Mouse (Mus musculus) midbrain, embryonic 10.5 days (tissue): Measurements from ENCODE around the gene Zfp764. TPM values are rescaled to one million over a fixed set of nuclear protein-coding genes. Genes with fewer than 3 reads are reported as not detected.
"Not testable (repeated sequence)": the region's sequence is repeated elsewhere in the genome, so short reads cannot be mapped to it uniquely, and the experiment has no call there.

Experiments
- DNase-seq: peaks from one replicate; pipeline ENCODE4 v3.0.0-alpha.2; 2017; ENCODE audit warnings: low spot score
- H3K27ac ChIP-seq: fragments of 300-500 bp; sonication (generic); replicated peaks from 2 replicates; pipeline ENCODE4 v1.5.1; 2016; ENCODE audit warnings: mild to moderate bottlenecking
- H3K27me3 ChIP-seq: fragments of 300-500 bp; sonication (generic); 2 replicates; pipeline ENCODE4 v1.6.1; 2016; ENCODE audit warnings: low read depth, mild to moderate bottlenecking; ENCODE audit not compliant: poor library complexity, severe bottlenecking
- H3K36me3 ChIP-seq: fragments of 300-500 bp; sonication (generic); 2 replicates; pipeline ENCODE4 v1.6.1; 2016; ENCODE audit warnings: mild to moderate bottlenecking, moderate library complexity
- H3K4me1 ChIP-seq: fragments of 300-500 bp; sonication (generic); 2 replicates; pipeline ENCODE4 v1.6.1; 2016
- H3K4me3 ChIP-seq: fragments of 300-500 bp; sonication (generic); 2 replicates; pipeline ENCODE4 v1.5.1; 2016; ENCODE audit warnings: mild to moderate bottlenecking, moderate library complexity
- H3K9me3 ChIP-seq: fragments of 300-500 bp; sonication (generic); replicated peaks from 2 replicates; pipeline ENCODE4 v1.6.1; 2016; ENCODE audit warnings: mild to moderate bottlenecking
- WGBS: fragments of 180-500 bp; shearing (Covaris S2); methylation state at CpG from one replicate; pipeline ENCODE4 v1.1.7; 2016; 5-methylcytosine and 5-hydroxymethylcytosine counted together
- polyA plus RNA-seq: library from polyadenylated mRNA; unstranded; fragments of >200 nt; fragmentation: Nextera tagmentation; extraction: Ambion mirVana; gene quantifications from 2 replicates; pipeline ENCODE4 v1.2.1, GENCODE M21; 2016

Zfp764 gene
- polyA plus RNA-seq, 1 experiment from 2014 or later = 6.9 TPM

GRCm38 (mm10) chr7:127385560-127385959 lies 21.1 kb downstream of the Zfp764 start:
- WGBS = 84% methylated on average over 4 of the region's 4 CpGs
- Histone ChIP-seq H3K9me3 (peaks cover 13% of the 10 kb centered on the region), H3K36me3 (peaks cover 40% of the 10 kb centered on the region), H3K4me1 (peaks cover 16% of the 10 kb centered on the region)
- H3K4me3 ChIP-seq, H3K27me3 ChIP-seq, H3K27ac ChIP-seq, DNase-seq: not testable (repeated sequence)

DNA sequence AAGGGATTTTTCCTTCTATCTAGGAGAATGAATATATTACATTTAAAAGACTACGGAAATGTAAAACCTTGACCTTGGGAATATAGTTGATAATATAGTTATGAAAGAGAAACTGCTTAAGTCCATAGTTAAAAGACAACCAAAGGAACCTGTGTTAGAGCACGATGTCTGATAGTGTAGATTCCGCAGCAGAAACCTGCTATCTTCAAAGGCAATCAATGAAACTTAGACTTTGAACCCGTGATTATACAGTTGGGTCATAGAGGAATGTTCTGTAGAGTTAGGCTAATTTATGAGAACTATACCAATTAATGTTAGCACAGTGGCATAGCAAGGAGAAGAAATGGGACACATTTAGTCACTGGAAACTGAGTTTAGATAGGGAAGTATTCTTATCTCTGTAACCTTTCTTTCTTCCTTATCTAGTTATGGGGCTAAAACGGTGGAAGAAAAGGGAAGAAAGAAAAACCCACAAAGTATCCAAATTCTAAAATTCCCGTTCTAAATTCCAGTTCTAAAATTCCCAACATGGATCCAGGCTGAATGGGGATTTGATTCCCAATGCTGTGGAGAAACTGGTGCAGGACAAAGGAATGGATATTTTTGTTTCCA lies 28.2 kb downstream of the Zfp764 start:
- Histone ChIP-seq H3K9me3 (no peaks in the 10 kb centered on the region), H3K27ac (no peak overlapping the region), H3K4me3 (no peak overlapping the region), H3K27me3 (no peaks in the 10 kb centered on the region), H3K36me3 (peaks cover 23% of the 10 kb centered on the region), H3K4me1 (peaks cover 11% of the 10 kb centered on the region)
- DNase-seq = no peak
- WGBS = 79% methylated on average over 6 of the region's 6 CpGs

DNA sequence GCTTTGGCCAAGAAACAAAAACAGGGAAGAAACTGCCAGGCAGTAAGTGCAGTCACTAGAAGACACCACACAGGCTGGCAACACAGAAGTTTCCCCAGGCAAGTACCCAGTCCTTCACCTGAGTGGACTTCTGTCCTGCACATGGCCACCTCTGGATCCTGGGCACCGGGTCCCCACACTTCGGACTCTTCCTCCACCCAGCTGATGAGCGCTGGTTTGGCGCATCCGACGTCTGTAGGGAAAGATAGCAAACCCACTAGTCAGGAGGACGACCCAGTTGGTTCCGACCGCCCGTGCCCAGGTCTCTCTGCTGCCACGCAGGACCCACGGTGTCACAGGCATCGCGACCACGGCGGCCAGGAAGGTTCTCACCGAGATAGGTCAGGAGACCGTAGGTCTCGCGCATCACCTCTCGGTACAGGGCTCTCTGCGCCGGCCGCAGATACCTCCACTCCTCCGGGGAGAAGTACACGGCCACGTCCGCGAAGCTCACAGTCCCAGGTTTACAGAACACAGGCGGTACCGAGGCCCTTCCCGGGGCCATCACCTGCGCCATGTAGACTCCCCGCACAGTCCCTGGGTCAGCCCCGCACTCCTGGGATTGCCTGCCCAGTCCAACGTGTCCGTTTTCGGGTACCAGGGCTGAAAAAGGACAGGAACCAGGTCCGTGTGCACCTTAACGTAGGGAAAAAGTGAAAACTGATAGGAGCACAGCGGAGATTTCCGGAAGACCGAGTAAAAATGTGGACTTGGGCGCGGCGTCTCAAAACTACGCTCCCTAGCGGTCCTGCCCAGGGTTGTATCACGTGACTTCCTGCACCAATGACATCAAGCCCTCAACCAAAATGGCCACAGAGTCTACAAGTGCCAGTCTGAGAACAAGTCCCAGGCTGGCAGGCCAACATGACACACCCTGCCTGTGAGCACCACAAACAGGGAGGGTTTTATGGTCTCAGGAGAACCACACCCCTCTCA lies 31.1 kb downstream of the Zfp764 start, which contains the start of gene Zfp747:
Gene Zfp747 (minus strand): TSS at position 780 of the 975 bp plus-strand sequence.
- 3% methylated on average over 49 of the region's 49 CpGs for WGBS
- H3K27ac ChIP-seq = peak within 1 kb of the TSS; percentile 85
- peak; percentile 86 for DNase-seq

GRCm38 (mm10) chr7:127371870-127372269 lies 34.8 kb downstream of the Zfp764 start:
- not testable (repeated sequence) for DNase-seq, H3K27me3 ChIP-seq, H3K27ac ChIP-seq, H3K9me3 ChIP-seq, H3K4me3 ChIP-seq
- H3K4me1 ChIP-seq = peaks cover 11% of the 10 kb centered on the region
- 85% methylated on average over 3 of the region's 3 CpGs for WGBS
- peaks cover 28% of the 10 kb centered on the region for H3K36me3 ChIP-seq

More for the DNA sequence above, 31.1 kb downstream of the Zfp764 start, which contains the start of gene Zfp747:
- H3K27me3 ChIP-seq, H3K9me3 ChIP-seq: not testable (repeated sequence)
- peaks cover 11% of the 10 kb centered on the region for H3K4me1 ChIP-seq
- peaks cover 28% of the 10 kb centered on the region for H3K36me3 ChIP-seq
- H3K4me3 ChIP-seq = peak within 1 kb of the TSS; percentile 79

DNA sequence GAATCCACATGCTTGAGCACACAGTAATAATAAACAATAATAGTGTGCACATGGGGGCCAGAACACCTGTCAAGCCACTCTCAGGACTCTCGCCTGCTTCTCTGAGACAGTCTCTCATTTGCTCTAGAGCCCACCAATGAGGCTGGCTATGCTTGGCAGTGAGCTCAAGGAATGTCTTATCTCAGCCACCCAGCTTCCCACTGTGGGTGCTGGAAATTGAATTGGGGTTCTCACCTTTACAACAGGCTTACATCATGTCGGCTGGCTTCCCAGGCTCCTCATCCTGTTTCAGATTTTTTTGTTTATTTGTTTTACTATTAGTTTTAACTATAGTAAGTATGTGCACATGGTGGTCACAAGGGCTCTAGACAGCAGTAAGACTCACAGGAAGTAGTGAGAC lies 35.4 kb downstream of the Zfp764 start:
- no peak overlapping the region for H3K27ac ChIP-seq
- H3K4me3 ChIP-seq = no peak overlapping the region
- DNase-seq = no peak
- no peaks in the 10 kb centered on the region for H3K9me3 ChIP-seq
- peaks cover 28% of the 10 kb centered on the region for H3K36me3 ChIP-seq
- WGBS = 82% methylated on average over 2 of the region's 2 CpGs
- no peaks in the 10 kb centered on the region for H3K27me3 ChIP-seq
- peaks cover 11% of the 10 kb centered on the region for H3K4me1 ChIP-seq

- DNase-seq = no peak
- Histone ChIP-seq H3K27me3 (peaks cover 35% of the 10 kb centered on the region), H3K4me1 (peaks cover 18% of the 10 kb centered on the region), H3K9me3 (no peaks in the 10 kb centered on the region), H3K27ac (no peak overlapping the region), H3K4me3 (no peak overlapping the region), H3K36me3 (0 out of 2 replicates have a peak, but pooled peaks cover 3% of the 10 kb centered on the region)
- 95% methylated on average over 3 of the region's 3 CpGs for WGBS
Measured at GRCm38 (mm10) chr7:127366249-127366648, 40.4 kb downstream of the Zfp764 start.

- H3K4me3 ChIP-seq = peak overlapping the region; percentile 56
Measured at GRCm38 (mm10) chr7:127364166-127364565, 42.5 kb downstream of the Zfp764 start.

DNA sequence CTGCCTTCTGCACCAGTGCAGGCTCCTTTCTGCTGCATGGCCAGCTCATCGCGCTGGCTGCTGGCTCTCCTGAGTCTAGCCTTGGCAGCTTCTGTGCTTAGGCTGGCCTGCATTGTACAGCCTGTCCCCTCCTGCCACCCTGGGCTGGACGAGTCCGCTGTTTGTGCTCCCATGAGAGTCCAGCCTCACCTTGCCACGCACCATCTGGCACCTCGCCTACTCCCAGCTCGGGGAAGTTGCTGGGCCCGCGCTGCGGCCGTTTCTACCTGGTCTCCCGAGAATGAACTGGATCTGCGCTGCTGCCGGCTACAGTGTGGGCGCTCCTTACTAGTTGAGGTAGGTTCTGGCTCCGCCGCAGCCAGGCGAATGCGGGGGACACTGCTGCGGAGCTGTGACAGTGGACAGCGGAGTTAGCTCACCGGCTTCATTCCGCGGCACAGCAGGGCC lies 43.1 kb downstream of the Zfp764 start:
- under 1% methylated on average over 24 of the region's 24 CpGs for WGBS
- peaks cover 39% of the 10 kb centered on the region for H3K27me3 ChIP-seq
- no peaks in the 10 kb centered on the region for H3K9me3 ChIP-seq
- no peaks in the 10 kb centered on the region for H3K36me3 ChIP-seq
- peaks cover 18% of the 10 kb centered on the region for H3K4me1 ChIP-seq
- DNase-seq = peak; percentile 54
- H3K27ac ChIP-seq = peak overlapping the region; percentile 68
- peak overlapping the region; percentile 56 for H3K4me3 ChIP-seq

More at GRCm38 (mm10) chr7:127364166-127364565, 42.5 kb downstream of the Zfp764 start:
- peaks cover 18% of the 10 kb centered on the region for H3K4me1 ChIP-seq
- no peaks in the 10 kb centered on the region for H3K36me3 ChIP-seq
- H3K27me3 ChIP-seq = peaks cover 39% of the 10 kb centered on the region
- 56% methylated on average over 4 of the region's 4 CpGs for WGBS
- DNase-seq = no peak
- H3K27ac ChIP-seq = no peak overlapping the region
- no peaks in the 10 kb centered on the region for H3K9me3 ChIP-seq

DNA sequence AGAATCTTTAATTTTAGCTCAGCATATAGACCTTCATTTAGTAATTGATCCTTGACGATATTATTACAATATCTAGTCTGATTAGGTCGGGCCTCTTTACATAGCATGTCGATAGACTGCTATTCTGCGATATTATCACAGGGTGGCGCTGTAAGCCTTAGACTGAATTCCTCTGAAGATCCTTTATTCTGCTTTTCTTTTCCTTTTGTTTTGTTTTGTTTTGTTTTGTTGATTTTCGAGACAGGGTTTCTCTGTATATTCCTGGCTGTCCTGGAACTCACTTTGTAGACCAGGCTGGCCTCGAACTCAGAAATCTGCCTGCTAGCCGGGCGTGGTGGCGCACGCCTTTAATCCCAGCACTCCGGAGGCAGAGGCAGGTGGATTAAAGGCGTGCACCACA lies 44.2 kb downstream of the Zfp764 start:
- H3K27ac ChIP-seq, H3K9me3 ChIP-seq, H3K36me3 ChIP-seq: not testable (repeated sequence)
- peak; percentile 22 for DNase-seq
- Histone ChIP-seq H3K4me3 (peak overlapping the region; percentile 20; the same call in 1 of the 2 replicates), H3K27me3 (peaks cover 39% of the 10 kb centered on the region), H3K4me1 (peaks cover 18% of the 10 kb centered on the region)
- 23% methylated on average over 13 of the region's 13 CpGs for WGBS

DNA sequence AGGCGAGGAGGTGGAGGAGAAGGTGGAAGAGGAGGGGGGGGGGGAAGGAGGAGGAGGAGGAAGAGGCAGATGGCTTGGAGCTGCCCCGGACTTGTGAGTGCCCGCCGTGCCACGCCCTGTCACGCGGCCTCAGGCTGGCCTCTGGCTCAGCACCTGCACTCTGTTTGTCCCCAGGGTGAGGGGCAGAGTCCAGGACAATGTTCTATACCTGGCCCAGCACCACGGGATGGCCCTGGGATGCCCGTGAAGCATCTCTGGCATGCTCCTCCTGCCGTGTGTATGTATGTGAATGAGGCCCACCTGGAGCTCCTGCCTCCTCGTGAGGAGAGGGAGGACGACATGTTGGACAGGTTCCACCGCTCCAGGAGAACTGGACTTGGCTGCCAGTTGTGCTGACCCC lies 45.2 kb downstream of the Zfp764 start:
- Histone ChIP-seq H3K4me1 (peaks cover 18% of the 10 kb centered on the region), H3K27me3 (peaks cover 39% of the 10 kb centered on the region), H3K4me3 (no peak overlapping the region), H3K36me3 (no peaks in the 10 kb centered on the region), H3K9me3 (no peaks in the 10 kb centered on the region), H3K27ac (no peak overlapping the region)
- DNase-seq = no peak
- WGBS = 57% methylated on average over 13 of the region's 13 CpGs

DNA sequence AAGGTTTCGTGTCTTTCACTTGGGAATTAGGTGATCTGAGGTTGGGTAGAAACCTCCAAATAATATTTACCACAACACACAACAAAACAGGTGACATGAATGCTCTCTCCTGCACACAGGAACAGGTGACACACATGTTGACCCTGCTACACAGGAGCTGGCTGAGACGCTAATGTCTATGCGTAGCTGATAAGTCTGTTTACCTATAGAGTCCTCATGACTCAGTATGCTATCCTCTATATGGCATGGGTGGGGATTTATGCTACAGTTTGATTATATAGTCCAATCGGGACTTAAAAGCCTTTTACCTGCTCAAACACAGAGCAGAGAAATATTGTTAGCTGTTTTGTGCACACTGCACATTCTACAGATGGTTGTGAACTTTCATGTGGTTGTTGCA lies 46.4 kb downstream of the Zfp764 start:
- no peak for DNase-seq
- H3K9me3 ChIP-seq = no peaks in the 10 kb centered on the region
- no peak overlapping the region for H3K4me3 ChIP-seq
- peaks cover 37% of the 10 kb centered on the region for H3K27me3 ChIP-seq
- no peak overlapping the region for H3K27ac ChIP-seq
- 80% methylated on average over 4 of the region's 4 CpGs for WGBS
- peaks cover 18% of the 10 kb centered on the region for H3K4me1 ChIP-seq
- H3K36me3 ChIP-seq = no peaks in the 10 kb centered on the region

DNA sequence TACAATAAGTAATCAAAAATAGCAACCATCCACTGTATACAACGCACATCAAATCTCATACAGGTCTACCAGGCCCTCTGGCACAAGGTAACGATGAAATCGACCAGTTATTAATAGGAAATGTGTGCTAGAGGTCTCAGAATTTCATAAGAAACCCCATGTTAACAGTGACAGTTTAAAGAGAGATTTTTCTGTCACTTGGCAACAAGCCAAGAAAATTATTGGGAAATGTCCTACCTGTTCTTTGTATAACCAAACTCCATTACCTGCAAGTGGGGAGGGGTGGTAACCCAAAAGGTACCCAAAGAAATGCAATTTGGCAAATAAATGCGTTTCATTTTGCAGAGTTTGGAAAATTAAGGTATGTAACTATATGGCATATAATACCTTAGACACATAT lies 48.1 kb downstream of the Zfp764 start:
- Histone ChIP-seq H3K4me1 (peaks cover 6% of the 10 kb centered on the region), H3K36me3 (no peaks in the 10 kb centered on the region), H3K4me3 (no peak overlapping the region), H3K27me3 (peaks cover 21% of the 10 kb centered on the region), H3K27ac (no peak overlapping the region), H3K9me3 (no peaks in the 10 kb centered on the region; the same call in 1 of the 2 replicates)
- DNase-seq = no peak
- 66% methylated on average over 4 of the region's 4 CpGs for WGBS
